In the genomic region with DNA sequence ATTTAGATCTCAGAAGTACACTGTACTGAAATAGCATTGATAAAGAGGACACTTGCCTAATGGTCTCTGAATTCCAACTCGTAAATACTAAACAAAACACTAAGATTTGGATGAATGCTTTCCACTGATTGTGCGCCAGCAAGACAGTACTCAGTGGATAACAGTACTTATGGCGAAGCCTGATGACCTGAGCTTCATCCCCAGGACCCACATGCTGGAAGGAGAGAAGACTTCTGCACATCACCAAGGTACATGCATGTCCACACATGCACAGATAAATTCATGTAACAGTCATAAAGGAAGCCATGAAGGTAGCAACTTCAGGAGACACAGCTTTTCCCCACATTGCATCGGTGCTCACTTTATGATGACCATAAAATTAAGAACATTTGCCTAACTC, we compare ENCODE assay signal across 28 mouse cellular contexts. TPM values are rescaled to one million over a fixed set of nuclear protein-coding genes. Genes with fewer than 3 reads are reported as not detected.
DNase-seq lines count a peak whose midpoint lies in the region; ATAC-seq and TF ChIP-seq lines count a peak whose summit lies in the region.
"Had no signal": no experiment of that assay in that cellular context is flagged by ENCODE, and none has a peak within 500 bp of the region (broad histone marks: within the 10 kb centered on the region; RNA-seq: fewer than 3 reads in every experiment).

No protein-coding gene starts in this region.

- H3K4me1 ChIP-seq in intestine, postnatal 0 days (replicated peaks; ENCODE audit: control insufficient read depth, insufficient read depth, low read length): 0 out of 2 replicates have a peak, but pooled peaks cover 5% of the 10 kb centered on the region
- H3K4me1 ChIP-seq in limb, embryonic 11.5 days (ENCODE audit: control insufficient read depth, insufficient read depth, low read length): peaks cover 6% of the 10 kb centered on the region; the same call in 1 of the 2 replicates
- H3K4me1 ChIP-seq: embryonic facial prominence, embryonic 13.5 days; embryonic facial prominence, embryonic 15.5 days had no signal

- intact Hi-C loops in heart, postnatal 14 days (cut with DNase I): no loop called here

- H3K4me3 ChIP-seq in intestine, postnatal 0 days (ENCODE audit: low read depth, low read length): no peak overlapping the region
- no peak overlapping the region for H3K4me3 ChIP-seq in limb, embryonic 11.5 days (ENCODE audit: low read depth, low read length)
- H3K4me3 ChIP-seq: embryonic facial prominence, embryonic 13.5 days; embryonic facial prominence, embryonic 15.5 days; erythroblast, embryonic 14.5 days; forebrain, embryonic 10.5 days; forebrain, embryonic 12.5 days had no signal

- no peak overlapping the region for H3K27ac ChIP-seq in intestine, postnatal 0 days (ENCODE audit: low read depth, low read length)
- 0 out of 2 replicates have a peak overlapping the region, but pooled peaks have one; percentile 21 for H3K27ac ChIP-seq in limb, embryonic 11.5 days (replicated peaks; ENCODE audit: low read depth, low read length)
- H3K27ac ChIP-seq: embryonic facial prominence, embryonic 13.5 days; embryonic facial prominence, embryonic 15.5 days; forebrain, embryonic 10.5 days; forebrain, embryonic 12.5 days had no signal

- H3K4me2 ChIP-seq in intestine, postnatal 0 days (replicated peaks; ENCODE audit: low read depth): no peak overlapping the region; the same call in 1 of the 2 replicates
- H3K4me2 ChIP-seq in limb, embryonic 11.5 days (ENCODE audit: low read depth, severe bottlenecking): no peak overlapping the region
- H3K4me2 ChIP-seq: embryonic facial prominence, embryonic 13.5 days; embryonic facial prominence, embryonic 15.5 days; forebrain, embryonic 12.5 days had no signal

- TF ChIP-seq CTCF in intestine, postnatal 0 days (IDR thresholded peaks at IDR 0.05; ENCODE audit: low read depth): no peak

- DNase-seq in heart, adult 11 months: peak; percentile 61
- no peak for DNase-seq in heart, postnatal 14 days
- no peak for DNase-seq in limb, embryonic 11.5 days (ENCODE audit: low spot score)
- DNase-seq in ovary, postnatal 36 days (ENCODE audit: low spot score): no peak
- DNase-seq in cerebellum, postnatal 4 days (ENCODE audit: low spot score in 2 of 2): no peak
- no peak for DNase-seq in right cerebral cortex, adult 18-20 months
- DNase-seq: adrenal gland, adult 8-10 months; adrenal gland, postnatal 14 days; adrenal gland, postnatal 36 days; B cell, adult 2 months; cerebellum, adult 11-12 months; cerebellum, adult 2 months; cerebellum, adult 9-10 months; cerebellum, postnatal 10 days; cerebellum, postnatal 25 days; embryo, embryonic 11 days had no signal

- ATAC-seq in intestine, postnatal 0 days: peak; percentile 20
- ATAC-seq in limb, embryonic 11.5 days (ENCODE audit: insufficient number of reproducible peaks, low FRiP score, low TSS enrichment, low read depth): no peak
- ATAC-seq: activated CD4-positive, CD25-positive, alpha-beta regulatory T cell, adult 4 months; CD4-positive, CD25-positive, alpha-beta regulatory T cell, adult 4 months; forebrain, embryonic 14.5 days; Patski had no signal

- H3K9me3 ChIP-seq in intestine, postnatal 0 days (ENCODE audit: control insufficient read depth): no peaks in the 10 kb centered on the region
- H3K9me3 ChIP-seq in limb, embryonic 11.5 days (ENCODE audit: control insufficient read depth, low read length): no peaks in the 10 kb centered on the region
- H3K9me3 ChIP-seq: embryonic facial prominence, embryonic 13.5 days; embryonic facial prominence, embryonic 15.5 days; forebrain, embryonic 10.5 days; forebrain, embryonic 12.5 days; G1E had no signal

- 65% methylated on average over 4 of the region's 4 CpGs for WGBS in intestine, postnatal 0 days
- 64% methylated on average over 4 of the region's 4 CpGs for WGBS in limb, embryonic 11.5 days

- H3K27me3 ChIP-seq in intestine, postnatal 0 days (replicated peaks; ENCODE audit: control insufficient read depth, insufficient read depth, low read length): no peaks in the 10 kb centered on the region
- no peaks in the 10 kb centered on the region for H3K27me3 ChIP-seq in limb, embryonic 11.5 days (ENCODE audit: control insufficient read depth, insufficient read depth, low read length)
- H3K27me3 ChIP-seq: CH12.LX; embryonic facial prominence, embryonic 13.5 days; embryonic facial prominence, embryonic 15.5 days; forebrain, embryonic 12.5 days; Patski had no signal

- H3K9ac ChIP-seq in intestine, postnatal 0 days (ENCODE audit: low read depth, low read length): no peak overlapping the region
- no peak overlapping the region for H3K9ac ChIP-seq in limb, embryonic 11.5 days (ENCODE audit: low read length)
- H3K9ac ChIP-seq: embryonic facial prominence, embryonic 13.5 days; embryonic facial prominence, embryonic 15.5 days; forebrain, embryonic 12.5 days had no signal

- H3K36me3 ChIP-seq in intestine, postnatal 0 days (ENCODE audit: control insufficient read depth, insufficient read depth): peaks cover 7% of the 10 kb centered on the region; the same call in 1 of the 2 replicates
- H3K36me3 ChIP-seq in limb, embryonic 11.5 days (ENCODE audit: control insufficient read depth, insufficient read depth, low read length): no peaks in the 10 kb centered on the region
- H3K36me3 ChIP-seq: forebrain, embryonic 12.5 days had no signal

RNA-seq across cellular contexts. Expression of a gene that starts 12.8 kb away (rescaled TPM):
- total RNA-seq in heart, postnatal 14 days (2021): 1 to 10 TPM; 2.1 to 2.9 TPM
- 222 and 243 TPM in 2 replicates for polyA plus RNA-seq in intestine, postnatal 0 days (2015; fragmentation: Nextera tagmentation; extraction: Ambion mirVana)
- 3.0 and 3.3 TPM in 2 replicates for polyA plus RNA-seq in limb, embryonic 11.5 days (2014; fragmentation: Nextera tagmentation; extraction: Ambion mirVana)
- polyA plus RNA-seq: activated CD4-positive, CD25-positive, alpha-beta regulatory T cell, adult 4 months; CD4-positive, CD25-positive, alpha-beta regulatory T cell, adult 4 months; erythroblast, embryonic 14.5 days; G1E had no signal

RNA-seq across cellular contexts. Expression of a gene that starts 31.3 kb away (rescaled TPM):
- 10 to 100 TPM; 74.3 to 80.3 TPM for total RNA-seq in heart, postnatal 14 days (2021)
- 17.9 and 20.4 TPM in 2 replicates for polyA plus RNA-seq in intestine, postnatal 0 days (2015; fragmentation: Nextera tagmentation; extraction: Ambion mirVana)
- 32.4 and 33.2 TPM in 2 replicates for polyA plus RNA-seq in limb, embryonic 11.5 days (2014; fragmentation: Nextera tagmentation; extraction: Ambion mirVana)

RNA-seq across cellular contexts. Expression of a gene that starts 31.4 kb away (rescaled TPM):
- 10 to 100 TPM; 68.1 to 80.6 TPM for total RNA-seq in heart, postnatal 14 days (2021)
- polyA plus RNA-seq in intestine, postnatal 0 days (2015; fragmentation: Nextera tagmentation; extraction: Ambion mirVana): 60.6 and 64.8 TPM in 2 replicates
- polyA plus RNA-seq in limb, embryonic 11.5 days (2014; fragmentation: Nextera tagmentation; extraction: Ambion mirVana): 452 and 482 TPM in 2 replicates

Comparison
In these comparisons a context has a peak if more than half of its experiments do, and no peak if none do; other contexts are left out.
1. RNA of a gene that starts 12.8 kb away (polyA plus RNA-seq): 222 to 243 TPM in intestine, postnatal 0 days; 3.0 to 3.3 TPM in limb, embryonic 11.5 days; every median in the first group is over 10 times any median in the second.